15 mouse cellular contexts compared by ENCODE assay signal in the genomic region with DNA sequence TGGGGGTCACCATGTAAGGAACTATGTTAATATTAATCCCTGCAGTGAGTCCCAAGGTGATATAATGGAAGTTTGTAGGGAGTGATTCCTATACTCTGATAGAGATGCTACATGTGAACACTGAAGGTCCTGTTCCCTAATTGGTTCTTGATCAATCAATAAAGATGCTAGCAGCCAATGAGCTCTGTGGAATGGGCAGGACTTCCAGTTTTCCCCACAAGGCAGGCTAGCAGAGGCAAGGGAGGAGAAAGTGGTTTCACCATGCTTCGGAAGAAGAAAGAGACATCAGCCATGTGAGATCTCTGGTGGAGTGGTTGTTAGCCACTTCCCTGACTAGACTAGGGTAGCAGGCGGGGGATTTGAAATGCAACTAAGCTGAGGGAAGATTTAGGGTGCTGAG. TPM values are rescaled to one million over a fixed set of nuclear protein-coding genes. Genes with fewer than 3 reads are reported as not detected.
DNase-seq lines count a peak whose midpoint lies in the region; ATAC-seq and TF ChIP-seq lines count a peak whose summit lies in the region.
"Had no signal": no experiment of that assay in that cellular context is flagged by ENCODE, and none has a peak within 500 bp of the region (broad histone marks: within the 10 kb centered on the region; RNA-seq: fewer than 3 reads in every experiment).

No protein-coding gene starts in this region.

- no peaks in the 10 kb centered on the region for H3K9me3 ChIP-seq in heart, embryonic 13.5 days
- H3K9me3 ChIP-seq in ES-Bruce4 (replicated peaks; ENCODE audit: control insufficient read depth, insufficient read depth, low read length, poor library complexity, severe bottlenecking) = no peaks in the 10 kb centered on the region; the same call in 1 of the 2 replicates
- H3K9me3 ChIP-seq in embryonic facial prominence, embryonic 15.5 days (replicated peaks) = no peaks in the 10 kb centered on the region
- H3K9me3 ChIP-seq: liver, embryonic 15.5 days had no signal

- no peaks in the 10 kb centered on the region for H3K4me1 ChIP-seq in heart, embryonic 13.5 days
- H3K4me1 ChIP-seq in ES-Bruce4 (ENCODE audit: control insufficient read depth, insufficient read depth, low read length) = no peaks in the 10 kb centered on the region
- H3K4me1 ChIP-seq in embryonic facial prominence, embryonic 15.5 days = no peaks in the 10 kb centered on the region

- no peak overlapping the region for H3K9ac ChIP-seq in heart, embryonic 13.5 days
- no peak overlapping the region for H3K9ac ChIP-seq in ES-Bruce4 (ENCODE audit: low read depth, poor library complexity, severe bottlenecking)
- H3K9ac ChIP-seq in embryonic facial prominence, embryonic 15.5 days = no peak overlapping the region
- H3K9ac ChIP-seq: liver, embryonic 15.5 days had no signal

- no peak overlapping the region for H3K27ac ChIP-seq in heart, embryonic 13.5 days (replicated peaks)
- H3K27ac ChIP-seq in ES-Bruce4 (ENCODE audit: insufficient read depth, low read length) = no peak overlapping the region
- no peak overlapping the region for H3K27ac ChIP-seq in embryonic facial prominence, embryonic 15.5 days (replicated peaks)
- H3K27ac ChIP-seq: liver, embryonic 15.5 days had no signal

- no peak for DNase-seq in heart, adult 11 months
- peak; percentile 58 for DNase-seq in 3134 (ENCODE audit: extremely low read depth, insufficient read length, low spot score)
- DNase-seq in left cerebral cortex, adult 11 months (ENCODE audit: low spot score) = no peak
- no peak for DNase-seq in lung, postnatal 10 days
- no peak for DNase-seq in cerebellum, adult 11-12 months
- DNase-seq: adrenal gland, adult 8-10 months; heart, postnatal 4 days; kidney, adult 9 months; layer of hippocampus, adult 9-11 months had no signal

- peaks cover 21% of the 10 kb centered on the region for H3K27me3 ChIP-seq in heart, embryonic 13.5 days (replicated peaks)
- peaks cover 1% of the 10 kb centered on the region; the same call in 1 of the 2 replicates for H3K27me3 ChIP-seq in ES-Bruce4 (ENCODE audit: control insufficient read depth, insufficient read depth, low read length, poor library complexity, severe bottlenecking)
- H3K27me3 ChIP-seq in embryonic facial prominence, embryonic 15.5 days = peaks cover 6% of the 10 kb centered on the region

- H3K4me3 ChIP-seq in heart, embryonic 13.5 days = no peak overlapping the region
- H3K4me3 ChIP-seq in ES-Bruce4 (ENCODE audit: low read depth, low read length) = peak overlapping the region; percentile 41
- H3K4me3 ChIP-seq in embryonic facial prominence, embryonic 15.5 days (replicated peaks) = peak overlapping the region; percentile 7; the same call in 1 of the 2 replicates
- H3K4me3 ChIP-seq: erythroblast, embryonic 14.5 days; liver, embryonic 15.5 days had no signal

- ATAC-seq in heart, embryonic 13.5 days (ENCODE audit: extremely low read depth, insufficient number of reproducible peaks, low FRiP score, low TSS enrichment) = no peak
- no peak for ATAC-seq in embryonic facial prominence, embryonic 15.5 days (ENCODE audit: insufficient number of reproducible peaks, low FRiP score, low TSS enrichment, low read depth)

- no peak for TF ChIP-seq CTCF in ES-Bruce4 (IDR thresholded peaks at IDR 0.05; ENCODE audit: low read depth, low read length)

- H3K36me3 ChIP-seq in heart, embryonic 13.5 days = no peaks in the 10 kb centered on the region
- no peaks in the 10 kb centered on the region for H3K36me3 ChIP-seq in ES-Bruce4 (ENCODE audit: control insufficient read depth, insufficient read depth, low read length, poor library complexity, severe bottlenecking)
- no peaks in the 10 kb centered on the region for H3K36me3 ChIP-seq in embryonic facial prominence, embryonic 15.5 days
- H3K36me3 ChIP-seq: liver, embryonic 15.5 days had no signal

- 27% methylated on average over 2 of the region's 2 CpGs for WGBS in heart, embryonic 13.5 days
- 27% methylated on average over 2 of the region's 2 CpGs for WGBS in embryonic facial prominence, embryonic 15.5 days

- no peak for TF ChIP-seq POLR2A in ES-Bruce4 (IDR thresholded peaks at IDR 0.05; ENCODE audit: insufficient read depth, low read length)

- peak overlapping the region; percentile 13; the same call in 1 of the 2 replicates for H3K4me2 ChIP-seq in heart, embryonic 13.5 days
- H3K4me2 ChIP-seq in embryonic facial prominence, embryonic 15.5 days (replicated peaks) = peak overlapping the region; percentile 29; the same call in 1 of the 2 replicates
- H3K4me2 ChIP-seq: liver, embryonic 15.5 days had no signal

- no peak for TF ChIP-seq EP300 in ES-Bruce4 (IDR thresholded peaks at IDR 0.05; ENCODE audit: insufficient read depth, low read depth, low read length)

RNA-seq across cellular contexts. Expression of gene Sept14, which starts 7.8 kb away (rescaled TPM):
- not detected in 2 replicates for polyA plus RNA-seq in heart, embryonic 13.5 days (2015; fragmentation: Nextera tagmentation; extraction: Ambion mirVana)
- polyA plus RNA-seq in ES-Bruce4 (2011; ENCODE audit: insufficient read depth, insufficient read length, low read depth, missing spikeins) = not detected in 2 replicates
- polyA plus RNA-seq in embryonic facial prominence, embryonic 15.5 days (2015; fragmentation: Nextera tagmentation; extraction: Ambion mirVana) = not detected in 2 replicates
- polyA plus RNA-seq: erythroblast, embryonic 14.5 days; liver, embryonic 15.5 days; neural tube, embryonic 11.5 days had no signal

RNA-seq across cellular contexts. Expression of gene Mrps17, which starts 14.8 kb away (rescaled TPM):
- 151 and 163 TPM in 2 replicates for polyA plus RNA-seq in heart, embryonic 13.5 days (2015; fragmentation: Nextera tagmentation; extraction: Ambion mirVana)
- polyA plus RNA-seq in ES-Bruce4 (2011; ENCODE audit: insufficient read depth, insufficient read length, low read depth, missing spikeins) = 76.4 and 94.7 TPM in 2 replicates
- 187 and 201 TPM in 2 replicates for polyA plus RNA-seq in embryonic facial prominence, embryonic 15.5 days (2015; fragmentation: Nextera tagmentation; extraction: Ambion mirVana)

RNA-seq across cellular contexts. Expression of gene Nipsnap2, which starts 24.4 kb away (rescaled TPM):
- polyA plus RNA-seq in heart, embryonic 13.5 days (2015; fragmentation: Nextera tagmentation; extraction: Ambion mirVana) = 269 and 291 TPM in 2 replicates
- 34.9 and 38.0 TPM in 2 replicates for polyA plus RNA-seq in ES-Bruce4 (2011; ENCODE audit: insufficient read depth, insufficient read length, low read depth, missing spikeins)
- 103 and 104 TPM in 2 replicates for polyA plus RNA-seq in embryonic facial prominence, embryonic 15.5 days (2015; fragmentation: Nextera tagmentation; extraction: Ambion mirVana)

RNA-seq across cellular contexts. Expression of gene Zfp11, which starts 30.6 kb away (rescaled TPM):
- polyA plus RNA-seq in heart, embryonic 13.5 days (2015; fragmentation: Nextera tagmentation; extraction: Ambion mirVana) = 4.2 and 4.3 TPM in 2 replicates
- 4.1 TPM in 2 replicates for polyA plus RNA-seq in ES-Bruce4 (2011; ENCODE audit: insufficient read depth, insufficient read length, low read depth, missing spikeins)
- 4.5 and 5.5 TPM in 2 replicates for polyA plus RNA-seq in embryonic facial prominence, embryonic 15.5 days (2015; fragmentation: Nextera tagmentation; extraction: Ambion mirVana)
